Mouse (Mus musculus) liver, embryonic 14.5 days (tissue): ENCODE results near the gene Cd82. TPM values are rescaled to one million over a fixed set of nuclear protein-coding genes. Genes with fewer than 3 reads are reported as not detected.

Experiments
- ATAC-seq: fragments of 200-750 bp; cut with Nextera tagmentation; 2 replicates; pipeline ENCODE4 v1.8.0; 2017; ENCODE audit warnings: moderate number of reproducible peaks, mild to moderate bottlenecking, moderate library complexity; ENCODE audit not compliant: insufficient read depth
- DNase-seq, 3 experiments: peaks; one replicate each; pipeline ENCODE4 v3.0.0-alpha.2; 2012 to 2013; ENCODE audit warnings: low read depth in 3 of 3, low spot score in 3 of 3
- H3K27ac ChIP-seq: fragments of 300-500 bp; sonication (generic); 2 replicates; pipeline ENCODE4 v1.5.1; 2014; ENCODE audit warnings: moderate library complexity, mild to moderate bottlenecking, control low read depth, inconsistent platforms
- H3K27me3 ChIP-seq: fragments of 300-500 bp; sonication (generic); 2 replicates; pipeline ENCODE4 v1.6.1; 2014; ENCODE audit warnings: mild to moderate bottlenecking, low read length, moderate library complexity; ENCODE audit not compliant: control insufficient read depth, insufficient read depth
- H3K36me3 ChIP-seq: fragments of 300-500 bp; sonication (generic); replicated peaks from 2 replicates; pipeline ENCODE4 v1.6.1; 2014; ENCODE audit warnings: low read depth; ENCODE audit not compliant: control insufficient read depth, insufficient read depth
- H3K4me1 ChIP-seq, 2 experiments: fragments of 200-500 bp in 1 of 2; fragments of 300-500 bp in 1 of 2; sonication (generic) in 1 of 2; replicated peaks; 2 replicates each; pipeline ENCODE4 v1.6.1; 2012 to 2014; ENCODE audit warnings: antibody characterized with exemption in 1 of 2, inconsistent platforms in 1 of 2, low read length in 1 of 2; ENCODE audit not compliant: control insufficient read depth in 2 of 2, insufficient read depth in 2 of 2
- H3K4me2 ChIP-seq: fragments of 300-500 bp; sonication (generic); 2 replicates; pipeline ENCODE4 v1.6.1; 2014; ENCODE audit warnings: low read depth, mild to moderate bottlenecking, control low read depth, moderate library complexity
- H3K4me3 ChIP-seq, 2 experiments: fragments of 200-500 bp in 1 of 2; fragments of 300-500 bp in 1 of 2; sonication (generic) in 1 of 2; 2 replicates each; pipeline ENCODE4 v1.5.1; 2012 to 2014; ENCODE audit warnings: low read depth in 2 of 2, low read length in 2 of 2, mild to moderate bottlenecking in 2 of 2, control low read depth in 1 of 2, inconsistent platforms in 1 of 2, moderate library complexity in 1 of 2; ENCODE audit not compliant: insufficient read depth in 1 of 2
- H3K9ac ChIP-seq: fragments of 300-500 bp; sonication (generic); replicated peaks from 2 replicates; pipeline ENCODE4 v1.6.1; 2014; ENCODE audit warnings: mild to moderate bottlenecking, control low read depth, moderate library complexity
- H3K9me3 ChIP-seq: fragments of 300-500 bp; sonication (generic); 2 replicates; pipeline ENCODE4 v1.6.1; 2016; ENCODE audit warnings: low read length, mixed read lengths; ENCODE audit not compliant: control insufficient read depth
- CTCF ChIP-seq: IDR thresholded peaks from 2 replicates; pipeline ENCODE4 v1.5.1; 2016; ENCODE audit warnings: antibody characterized with exemption, low read depth, control low read depth
- EP300 ChIP-seq: IDR thresholded peaks from 2 replicates; pipeline ENCODE4 v1.6.1; 2016; ENCODE audit warnings: antibody characterized with exemption, low read depth
- WGBS: fragments of 180-500 bp; shearing (Covaris S2); extraction: QIAGEN DNeasy Blood & Tissue Kit; methylation state at CpG from one replicate; pipeline ENCODE4 v1.1.7; 2014; ENCODE audit not compliant: insufficient replicate concordance; 5-methylcytosine and 5-hydroxymethylcytosine counted together
- polyA plus RNA-seq, 2 experiments: library from polyadenylated mRNA; depleted of rRNA in 1 of 2; stranded (reverse) in 1 of 2; unstranded in 1 of 2; fragments of >200 nt; fragmentation: Nextera tagmentation in 1 of 2; extraction: Ambion mirVana in 1 of 2; gene quantifications; 2 replicates each; pipeline versions ENCODE4 v1.2.1 to v1.2.3; 2012 to 2014

Gene Cd82
- polyA plus RNA-seq, 2 experiments: 58.6 to 72.2 TPM

DNA sequence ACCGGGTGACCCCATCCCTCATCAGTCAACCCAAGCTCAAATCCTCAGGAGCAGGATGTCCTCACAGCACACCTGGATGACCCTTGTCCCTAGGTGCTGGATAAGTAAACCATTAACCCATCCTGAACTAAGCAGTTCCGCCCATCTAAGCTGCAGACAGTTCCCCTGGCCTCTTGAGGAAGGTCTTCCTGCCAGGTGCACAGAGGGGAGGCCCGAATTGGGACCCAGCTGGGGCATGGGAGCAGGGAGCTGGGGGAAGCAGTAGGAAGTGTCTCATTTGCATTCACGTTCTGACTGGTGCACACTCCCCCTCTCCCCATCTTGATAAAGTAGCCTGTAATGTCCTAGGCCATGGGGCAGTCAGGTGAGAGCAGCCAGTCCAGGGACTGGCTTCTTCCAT lies 50.8 kb downstream of the Cd82 start:
- no peaks in the 10 kb centered on the region for H3K9me3 ChIP-seq
- ATAC-seq: no peak
- no peak overlapping the region for H3K27ac ChIP-seq

DNA sequence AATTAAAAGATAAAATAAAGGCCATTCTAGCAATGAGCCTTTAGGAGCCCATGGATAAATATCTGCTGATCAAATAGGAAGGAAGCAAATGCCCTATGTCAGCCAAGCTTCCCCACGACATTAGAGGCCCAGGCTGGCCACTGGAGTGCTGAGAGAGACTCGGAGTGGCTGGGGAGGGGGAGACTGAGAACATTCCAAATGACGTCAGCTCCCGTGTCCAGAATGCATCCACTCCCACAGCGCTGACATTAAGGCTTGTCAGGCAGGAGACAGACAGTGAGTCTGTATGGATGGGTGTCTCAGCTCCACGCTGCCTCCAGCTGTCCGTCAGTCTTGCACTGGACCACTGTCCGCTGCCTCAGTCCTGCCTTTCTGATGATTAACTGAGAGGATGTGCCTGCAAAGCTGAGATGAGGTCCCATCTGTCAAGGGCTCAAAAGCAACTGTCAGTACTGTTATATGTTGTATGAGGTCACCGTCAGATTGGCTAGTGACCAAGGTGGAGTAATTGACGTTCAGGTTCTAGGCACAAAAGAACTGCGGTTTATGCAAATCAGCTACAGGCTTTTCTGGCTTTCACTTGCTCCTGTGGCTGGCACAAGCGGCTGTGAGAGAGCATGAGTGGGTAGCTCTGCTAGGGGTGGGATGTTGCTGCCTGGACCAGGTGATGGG lies 51.9 kb downstream of the Cd82 start:
- H3K4me3 ChIP-seq: no peak overlapping the region
- H3K36me3 ChIP-seq: no peaks in the 10 kb centered on the region
- H3K9me3 ChIP-seq: no peaks in the 10 kb centered on the region
- H3K4me2 ChIP-seq: no peak overlapping the region
- no peak for ATAC-seq
- H3K27ac ChIP-seq: no peak overlapping the region
- no peak for TF ChIP-seq CTCF
- no peak for TF ChIP-seq EP300
- H3K9ac ChIP-seq: no peak overlapping the region
- DNase-seq: no peak
- H3K4me1 ChIP-seq: no peaks in the 10 kb centered on the region
- no peaks in the 10 kb centered on the region for H3K27me3 ChIP-seq
- WGBS: 35% methylated on average over 12 of the region's 12 CpGs

More for the DNA sequence above, 50.8 kb downstream of the Cd82 start:
- H3K4me3 ChIP-seq: no peak overlapping the region
- H3K36me3 ChIP-seq: no peaks in the 10 kb centered on the region
- no peaks in the 10 kb centered on the region for H3K27me3 ChIP-seq
- TF ChIP-seq CTCF (no peak), EP300 (no peak)
- DNase-seq: no peak
- 35% methylated on average over 4 of the region's 4 CpGs for WGBS
- no peak overlapping the region for H3K9ac ChIP-seq
- H3K4me1 ChIP-seq: no peaks in the 10 kb centered on the region; a peak in 1 of 4 replicates
- no peak overlapping the region for H3K4me2 ChIP-seq

DNA sequence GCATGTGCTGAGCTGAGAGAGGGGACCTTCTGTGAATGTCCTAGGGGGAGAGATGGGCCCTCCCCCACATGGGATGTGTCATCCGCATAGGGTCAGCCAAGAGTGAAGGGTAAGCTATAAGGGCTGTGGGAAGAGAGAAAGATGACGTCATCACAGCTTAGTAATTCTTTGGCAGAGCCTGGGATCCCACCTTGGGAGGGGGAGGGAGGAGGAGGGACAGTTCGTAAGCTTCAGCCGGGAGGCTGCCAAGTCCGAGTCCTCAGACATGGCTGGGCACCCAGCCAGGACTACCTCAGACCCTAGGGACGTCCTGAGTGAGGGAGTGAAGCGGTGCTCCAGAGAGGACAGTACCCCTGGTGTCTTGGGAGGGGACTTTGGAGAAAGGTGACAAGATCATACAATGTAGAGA lies 57.9 kb downstream of the Cd82 start:
- no peak for ATAC-seq
- no peak overlapping the region for H3K4me2 ChIP-seq
- no peak for DNase-seq

DNA sequence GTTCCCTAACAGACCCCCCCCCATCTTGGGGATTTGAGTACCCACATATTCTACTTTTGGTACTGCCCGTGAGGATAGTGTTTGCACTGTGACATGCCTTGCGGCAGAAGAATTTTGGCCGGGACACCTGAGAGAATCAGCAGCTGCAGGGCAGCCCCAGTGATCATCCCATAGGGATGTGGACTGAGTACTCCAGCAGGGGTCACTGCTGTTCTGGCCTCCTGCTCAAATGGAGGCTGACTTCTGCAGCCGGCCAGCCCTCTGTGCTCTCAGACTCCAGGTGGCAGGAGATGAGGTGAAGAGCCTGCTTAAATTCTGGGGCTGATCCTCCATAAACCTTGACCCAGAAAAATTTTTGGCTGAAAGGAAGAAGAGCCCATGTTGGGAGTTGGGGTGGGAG lies 58.8 kb downstream of the Cd82 start:
- H3K4me1 ChIP-seq: no peaks in the 10 kb centered on the region
- no peak overlapping the region for H3K27ac ChIP-seq
- no peak for TF ChIP-seq EP300
- TF ChIP-seq CTCF: peak; percentile 56
- no peaks in the 10 kb centered on the region for H3K27me3 ChIP-seq
- no peak overlapping the region for H3K9ac ChIP-seq
- H3K9me3 ChIP-seq: no peaks in the 10 kb centered on the region
- 40% methylated on average over 4 of the region's 4 CpGs for WGBS
- no peaks in the 10 kb centered on the region for H3K36me3 ChIP-seq
- ATAC-seq (no peak), DNase-seq (no peak)
- no peak overlapping the region for H3K4me3 ChIP-seq
- no peak overlapping the region for H3K4me2 ChIP-seq

More for the DNA sequence above, 57.9 kb downstream of the Cd82 start:
- no peaks in the 10 kb centered on the region for H3K27me3 ChIP-seq
- H3K4me3 ChIP-seq: no peak overlapping the region
- no peak overlapping the region for H3K27ac ChIP-seq
- H3K9ac ChIP-seq: no peak overlapping the region
- WGBS: 57% methylated on average over 7 of the region's 7 CpGs
- TF ChIP-seq CTCF (no peak), EP300 (no peak)
- no peaks in the 10 kb centered on the region for H3K36me3 ChIP-seq
- no peaks in the 10 kb centered on the region for H3K4me1 ChIP-seq
- no peaks in the 10 kb centered on the region for H3K9me3 ChIP-seq

DNA sequence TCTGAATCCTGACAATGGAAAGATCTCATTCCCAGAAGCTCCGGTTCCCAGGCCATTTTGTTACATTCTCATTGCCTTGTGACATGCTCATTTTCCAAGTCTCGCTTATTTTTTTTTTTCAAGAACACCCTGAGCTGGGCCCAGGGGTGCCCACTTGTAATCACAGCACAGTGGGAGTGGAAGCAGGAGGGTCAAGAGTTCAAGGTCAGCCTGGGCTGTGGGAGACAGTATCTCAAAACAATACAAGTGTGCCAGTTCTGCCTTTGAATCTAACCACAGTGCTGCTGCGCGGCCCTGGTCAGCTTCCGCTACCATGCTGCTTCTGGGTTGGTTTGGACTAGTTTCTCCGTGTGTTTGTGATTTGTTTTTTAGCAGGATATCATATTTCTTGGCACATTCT lies 59.7 kb downstream of the Cd82 start:
- no peaks in the 10 kb centered on the region for H3K9me3 ChIP-seq
- no peak overlapping the region for H3K4me2 ChIP-seq
- no peaks in the 10 kb centered on the region for H3K36me3 ChIP-seq
- WGBS: 72% methylated on average over 6 of the region's 6 CpGs
- ATAC-seq: no peak
- DNase-seq: no peak
- no peaks in the 10 kb centered on the region for H3K4me1 ChIP-seq
- no peak for TF ChIP-seq EP300
- no peak for TF ChIP-seq CTCF
- no peak overlapping the region for H3K9ac ChIP-seq
- H3K27me3 ChIP-seq: no peaks in the 10 kb centered on the region
- no peak overlapping the region for H3K4me3 ChIP-seq
- no peak overlapping the region for H3K27ac ChIP-seq
